Mouse (Mus musculus) embryonic fibroblast, embryonic 13.5 days (primary cell): ENCODE measurements around the gene Sult1d1.

Experiments
- CTCF ChIP-seq: IDR thresholded peaks from 2 replicates; pipeline ENCODE4 v1.5.1; 2011; ENCODE audit warnings: mild to moderate bottlenecking, control low read depth, low read length, moderate library complexity, borderline replicate concordance; ENCODE audit not compliant: insufficient read depth
- POLR2A ChIP-seq: IDR thresholded peaks from 2 replicates; pipeline ENCODE4 v1.6.1; 2011; ENCODE audit warnings: low read depth, mild to moderate bottlenecking, control low read depth, low read length, moderate library complexity

GRCm38 (mm10) chr5:87567306-87567705, 1.5 kb downstream of the Sult1d1 start:
- TF ChIP-seq CTCF (no peak), POLR2A (no peak)
